Mouse (Mus musculus) midbrain, embryonic 13.5 days (tissue): ENCODE measurements at regions not wholly inside any gene's neighbourhood (a gene's known extent, or its start where the extent isn't known, plus 50 kb on each side); places are given as distances from the start of the nearest gene placed in this dataset.

Experiments
- ATAC-seq: fragments of 200-750 bp; cut with Nextera tagmentation; 2 replicates; pipeline ENCODE4 v1.8.0; 2017; ENCODE audit warnings: mild to moderate bottlenecking, moderate TSS enrichment, moderate library complexity
- H3K27ac ChIP-seq: fragments of 300-500 bp; sonication (generic); 2 replicates; pipeline ENCODE4 v1.5.1; 2015; ENCODE audit warnings: inconsistent platforms, mild to moderate bottlenecking, moderate library complexity
- H3K27me3 ChIP-seq: fragments of 300-500 bp; sonication (generic); 2 replicates; pipeline ENCODE4 v1.6.1; 2015; ENCODE audit warnings: mild to moderate bottlenecking, inconsistent platforms
- H3K36me3 ChIP-seq: fragments of 300-500 bp; sonication (generic); 2 replicates; pipeline ENCODE4 v1.6.1; 2015; ENCODE audit warnings: mild to moderate bottlenecking, inconsistent platforms
- H3K4me1 ChIP-seq: fragments of 300-500 bp; sonication (generic); replicated peaks from 2 replicates; pipeline ENCODE4 v1.6.1; 2015; ENCODE audit warnings: inconsistent platforms
- H3K4me2 ChIP-seq: fragments of 300-500 bp; sonication (generic); replicated peaks from 2 replicates; pipeline ENCODE4 v1.6.1; 2015; ENCODE audit warnings: moderate library complexity, mild to moderate bottlenecking, inconsistent platforms
- H3K4me3 ChIP-seq: fragments of 300-500 bp; sonication (generic); replicated peaks from 2 replicates; pipeline ENCODE4 v1.5.1; 2015; ENCODE audit warnings: mild to moderate bottlenecking, inconsistent platforms
- H3K9ac ChIP-seq: fragments of 300-500 bp; sonication (generic); replicated peaks from 2 replicates; pipeline ENCODE4 v1.6.1; 2015; ENCODE audit warnings: mild to moderate bottlenecking, inconsistent platforms
- H3K9me3 ChIP-seq: fragments of 300-500 bp; sonication (generic); 2 replicates; pipeline ENCODE4 v1.6.1; 2016; ENCODE audit warnings: mild to moderate bottlenecking, inconsistent platforms
- WGBS: fragments of 180-500 bp; shearing (Covaris S2); methylation state at CpG from one replicate; pipeline ENCODE4 v1.1.7; 2015; 5-methylcytosine and 5-hydroxymethylcytosine counted together

DNA sequence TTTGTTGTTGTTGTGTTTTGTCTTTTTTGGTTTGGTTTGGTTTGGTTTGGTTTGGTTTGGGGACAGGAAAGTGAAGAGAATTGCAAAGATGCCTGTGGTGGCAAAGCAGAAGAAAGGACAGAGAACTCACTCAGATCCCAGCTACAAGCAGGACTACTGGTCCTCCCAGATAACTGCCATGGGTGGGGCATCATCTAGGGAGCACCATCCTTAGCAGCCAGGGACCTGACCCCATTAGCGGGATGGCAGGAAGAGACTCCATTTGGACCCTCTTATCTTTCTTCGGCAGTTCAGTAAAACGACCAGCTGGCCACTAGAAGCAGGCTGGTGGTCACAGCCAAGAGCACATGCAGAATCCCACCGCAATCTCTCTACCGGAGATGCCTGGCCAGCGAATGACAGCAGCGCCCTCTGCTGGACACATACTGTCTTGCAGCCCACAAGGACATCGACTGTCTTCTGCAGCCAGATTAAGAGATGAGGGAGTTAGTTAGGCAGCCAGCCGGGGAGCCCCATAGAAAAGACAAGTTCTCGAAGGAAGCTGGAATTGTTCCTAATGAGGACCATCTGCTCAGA is 119.8 kb downstream of the Gm9195 start:
- no peak overlapping the region for H3K9ac ChIP-seq
- peak; percentile 79 for ATAC-seq
- WGBS: 6% methylated on average over 10 of the region's 10 CpGs
- H3K4me3 ChIP-seq: no peak overlapping the region
- H3K36me3 ChIP-seq: no peaks in the 10 kb centered on the region
- no peaks in the 10 kb centered on the region for H3K4me1 ChIP-seq
- H3K27me3 ChIP-seq: no peaks in the 10 kb centered on the region; the same call in 1 of the 2 replicates
- H3K9me3 ChIP-seq: no peaks in the 10 kb centered on the region
- no peak overlapping the region for H3K27ac ChIP-seq
- H3K4me2 ChIP-seq: peak overlapping the region; percentile 24; the same call in 1 of the 2 replicates

DNA sequence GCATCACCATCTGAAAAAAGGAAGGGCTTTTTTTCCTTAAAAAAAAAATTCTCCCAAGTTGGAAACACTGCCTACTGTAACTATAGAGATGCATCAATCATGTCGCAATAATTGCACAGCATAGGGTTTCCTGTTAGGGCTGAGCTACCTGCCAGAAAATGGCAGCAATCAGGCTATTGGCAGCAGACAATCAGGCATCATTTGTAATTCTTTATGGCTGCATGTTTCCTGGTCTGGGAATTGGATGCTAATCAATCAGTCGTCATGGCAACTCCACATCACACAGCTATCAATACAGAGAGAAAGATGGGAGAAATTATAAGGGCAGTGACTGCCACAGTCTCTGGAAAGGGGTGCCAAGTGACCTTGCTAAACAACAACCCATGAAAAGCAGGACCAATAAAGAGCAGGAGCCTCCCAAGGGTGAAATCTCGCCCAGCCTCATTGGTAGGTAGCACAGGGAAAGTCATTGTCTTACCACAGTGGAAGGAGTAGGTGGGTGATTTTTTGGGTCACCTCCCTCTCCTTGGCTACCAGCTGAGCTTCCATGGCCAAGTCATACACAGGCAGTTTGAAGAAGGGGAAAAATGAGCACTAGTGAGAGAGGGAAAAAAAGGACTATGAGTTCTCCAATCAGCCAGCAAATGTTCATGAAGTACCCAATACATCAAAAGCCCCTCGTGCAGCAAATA is 130.7 kb downstream of the Gm9195 start:
- H3K4me2 ChIP-seq: no peak overlapping the region
- H3K4me3 ChIP-seq: no peak overlapping the region
- H3K4me1 ChIP-seq: no peaks in the 10 kb centered on the region
- no peak overlapping the region for H3K9ac ChIP-seq
- no peaks in the 10 kb centered on the region for H3K27me3 ChIP-seq
- WGBS: 78% methylated on average over 4 of the region's 4 CpGs
- H3K36me3 ChIP-seq: no peaks in the 10 kb centered on the region
- no peak overlapping the region for H3K27ac ChIP-seq
- no peaks in the 10 kb centered on the region for H3K9me3 ChIP-seq
- ATAC-seq: no peak

DNA sequence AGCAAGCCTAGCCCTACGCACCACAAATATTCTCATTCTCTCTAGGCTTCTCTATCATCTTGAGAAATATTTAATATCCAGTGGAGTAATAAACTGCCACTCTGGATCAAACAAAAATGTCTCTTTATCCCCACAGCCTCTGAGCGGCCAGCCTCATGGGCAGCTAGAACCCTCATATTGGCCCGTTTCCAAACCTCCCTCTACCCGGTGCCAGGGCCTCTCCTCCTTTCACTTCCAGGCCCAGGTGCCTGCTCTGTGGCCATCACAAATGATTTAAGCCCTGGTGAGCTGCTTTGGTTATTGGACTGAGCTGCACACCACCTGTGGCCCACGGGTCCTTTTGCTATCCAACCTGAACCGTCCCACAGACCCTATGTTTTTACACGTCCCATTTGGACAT is 131.5 kb downstream of the Gm9195 start:
- Histone ChIP-seq H3K9ac (no peak overlapping the region), H3K4me3 (no peak overlapping the region), H3K27me3 (no peaks in the 10 kb centered on the region), H3K9me3 (no peaks in the 10 kb centered on the region), H3K27ac (no peak overlapping the region), H3K4me1 (no peaks in the 10 kb centered on the region), H3K36me3 (no peaks in the 10 kb centered on the region), H3K4me2 (no peak overlapping the region)
- ATAC-seq: no peak
- 88% methylated on average over 7 of the region's 7 CpGs for whole genome bisulfite sequencing

DNA sequence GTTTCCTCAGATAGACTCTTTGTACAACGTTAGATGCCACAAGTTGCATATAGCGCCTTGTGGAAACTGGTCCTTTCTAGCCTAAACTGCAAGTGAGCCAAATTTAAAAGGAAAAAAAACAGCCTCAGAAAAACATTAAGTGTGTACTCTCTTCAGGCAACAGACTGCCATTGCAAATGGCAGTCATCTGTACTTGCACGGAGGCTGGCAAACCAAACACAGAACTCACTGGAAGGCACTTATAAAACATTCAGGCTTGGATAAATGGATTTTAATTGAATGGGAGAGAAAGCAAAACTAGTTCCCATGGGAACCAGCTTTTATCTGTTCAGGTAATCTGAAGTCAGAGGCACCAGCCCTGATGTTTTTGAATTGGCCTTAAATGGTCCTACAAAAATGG is 133.7 kb downstream of the Gm9195 start:
- ATAC-seq: no peak
- H3K4me3 ChIP-seq: no peak overlapping the region
- H3K27ac ChIP-seq: no peak overlapping the region
- no peaks in the 10 kb centered on the region for H3K4me1 ChIP-seq
- no peaks in the 10 kb centered on the region for H3K9me3 ChIP-seq
- 88% methylated on average over 3 of the region's 3 CpGs for WGBS
- H3K9ac ChIP-seq: no peak overlapping the region
- H3K27me3 ChIP-seq: no peaks in the 10 kb centered on the region
- no peak overlapping the region for H3K4me2 ChIP-seq
- no peaks in the 10 kb centered on the region for H3K36me3 ChIP-seq

DNA sequence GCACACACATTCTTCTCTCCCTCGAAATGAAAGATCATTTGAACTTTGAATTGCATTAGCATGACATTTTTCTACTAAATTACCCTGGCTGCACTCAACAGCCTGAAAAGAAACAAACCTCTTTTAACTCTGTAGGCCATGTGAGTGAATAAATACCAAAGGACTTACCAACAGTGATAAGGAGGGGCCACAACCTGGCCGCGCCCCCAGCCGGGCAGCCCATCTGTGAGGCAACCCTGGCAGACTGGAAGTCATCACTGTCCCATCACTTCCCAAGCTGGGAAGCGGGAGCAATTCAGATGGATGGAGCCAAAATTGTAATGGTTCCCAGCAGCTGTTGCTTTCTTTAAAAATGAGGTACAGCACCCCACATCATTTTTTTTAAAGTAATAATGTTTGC is 149.5 kb downstream of the Gm9195 start:
- Histone ChIP-seq H3K4me2 (peak overlapping the region; percentile 13; the same call in 1 of the 2 replicates), H3K27ac (no peak overlapping the region), H3K9me3 (no peaks in the 10 kb centered on the region), H3K4me3 (no peak overlapping the region), H3K4me1 (peaks cover 10% of the 10 kb centered on the region), H3K9ac (no peak overlapping the region), H3K27me3 (no peaks in the 10 kb centered on the region), H3K36me3 (no peaks in the 10 kb centered on the region)
- 54% methylated on average over 5 of the region's 5 CpGs for WGBS
- no peak for ATAC-seq

DNA sequence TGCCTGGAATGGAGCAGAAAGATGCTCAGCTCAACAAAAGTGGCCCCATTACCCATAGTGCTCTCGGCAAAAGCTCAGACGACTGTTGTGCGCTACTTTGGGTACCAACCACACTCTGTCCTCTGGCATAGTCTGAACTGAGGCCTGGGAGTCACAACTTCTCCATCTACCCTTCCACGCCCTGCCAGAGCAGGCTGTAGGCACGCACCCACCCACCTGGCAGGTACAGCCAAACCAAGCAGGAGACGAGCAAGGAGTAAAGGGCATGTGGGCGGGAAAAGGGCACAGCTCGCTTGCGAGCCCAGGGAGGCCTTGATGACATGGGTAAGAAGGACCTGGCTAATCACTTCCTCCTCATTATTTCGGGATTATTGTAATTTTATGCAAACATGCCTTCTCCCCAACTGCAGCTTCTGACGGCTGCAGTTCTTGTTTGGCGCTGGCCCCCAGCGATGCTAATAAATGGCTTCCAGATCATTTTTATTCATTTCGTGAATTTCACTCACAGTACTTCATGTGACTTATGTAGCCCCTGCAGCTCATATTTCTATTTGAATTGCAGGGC is 150.0 kb downstream of the Gm9195 start:
- Histone ChIP-seq H3K4me3 (no peak overlapping the region), H3K9ac (no peak overlapping the region), H3K4me2 (peak overlapping the region; percentile 13; the same call in 1 of the 2 replicates), H3K36me3 (no peaks in the 10 kb centered on the region), H3K27ac (0 out of 2 replicates have a peak overlapping the region, but pooled peaks have one; percentile 7), H3K9me3 (no peaks in the 10 kb centered on the region), H3K4me1 (peaks cover 10% of the 10 kb centered on the region), H3K27me3 (no peaks in the 10 kb centered on the region)
- 52% methylated on average over 14 of the region's 14 CpGs for WGBS
- ATAC-seq: 0 out of 2 replicates have a peak, but pooled peaks have one; percentile 37

DNA sequence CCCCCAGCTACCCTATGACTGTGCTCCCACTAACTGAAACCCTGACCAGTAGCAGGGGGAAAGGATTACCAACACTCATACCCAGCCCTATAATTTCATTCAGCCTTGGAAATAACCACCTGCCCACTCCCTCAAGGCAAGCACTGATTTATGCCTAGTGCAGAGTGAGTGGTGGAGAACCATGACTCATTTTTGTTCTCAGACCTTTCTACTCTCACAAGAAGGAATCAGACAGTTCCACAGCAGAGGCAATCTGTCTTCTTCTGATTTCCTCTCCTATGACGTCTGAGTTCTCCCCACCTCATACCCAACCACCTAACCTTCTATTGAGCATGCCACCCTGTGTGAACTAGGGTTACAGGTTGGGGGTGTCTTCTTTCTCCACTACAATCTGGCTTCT is 153.6 kb downstream of the Gm9195 start:
- no peak for ATAC-seq
- H3K27ac ChIP-seq: no peak overlapping the region

DNA sequence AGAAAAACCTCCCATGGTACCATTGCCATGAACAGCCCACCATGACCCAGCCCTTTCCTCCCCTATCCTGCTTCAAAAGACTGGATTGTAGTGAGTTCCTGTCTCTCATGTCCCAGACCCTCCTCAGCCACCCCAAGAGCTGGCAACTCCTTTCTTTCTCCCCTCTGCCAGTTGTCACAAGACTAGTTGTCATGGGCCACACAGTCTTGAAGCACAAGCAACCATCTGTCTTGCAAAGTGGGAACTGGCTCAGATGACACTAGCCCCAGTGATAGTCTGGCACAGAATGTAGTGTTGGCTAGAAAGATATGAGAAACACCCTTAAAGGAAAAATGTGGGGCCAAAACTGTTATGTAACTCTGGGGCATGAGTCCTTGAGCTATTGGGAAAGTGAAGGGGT is 187.8 kb downstream of the Gm9195 start:
- Histone ChIP-seq H3K4me2 (no peak overlapping the region), H3K9me3 (no peaks in the 10 kb centered on the region), H3K4me1 (peaks cover 7% of the 10 kb centered on the region; the same call in 1 of the 2 replicates), H3K27me3 (no peaks in the 10 kb centered on the region), H3K9ac (no peak overlapping the region), H3K27ac (no peak overlapping the region), H3K4me3 (no peak overlapping the region), H3K36me3 (no peaks in the 10 kb centered on the region)
- ATAC-seq: no peak

More for the DNA sequence above, 153.6 kb downstream of the Gm9195 start:
- H3K9me3 ChIP-seq: no peaks in the 10 kb centered on the region
- peaks cover 10% of the 10 kb centered on the region for H3K4me1 ChIP-seq
- 90% methylated on average over 1 of the region's 1 CpGs for WGBS
- no peaks in the 10 kb centered on the region for H3K27me3 ChIP-seq
- no peak overlapping the region for H3K4me2 ChIP-seq
- H3K36me3 ChIP-seq: no peaks in the 10 kb centered on the region
- no peak overlapping the region for H3K9ac ChIP-seq
- no peak overlapping the region for H3K4me3 ChIP-seq

DNA sequence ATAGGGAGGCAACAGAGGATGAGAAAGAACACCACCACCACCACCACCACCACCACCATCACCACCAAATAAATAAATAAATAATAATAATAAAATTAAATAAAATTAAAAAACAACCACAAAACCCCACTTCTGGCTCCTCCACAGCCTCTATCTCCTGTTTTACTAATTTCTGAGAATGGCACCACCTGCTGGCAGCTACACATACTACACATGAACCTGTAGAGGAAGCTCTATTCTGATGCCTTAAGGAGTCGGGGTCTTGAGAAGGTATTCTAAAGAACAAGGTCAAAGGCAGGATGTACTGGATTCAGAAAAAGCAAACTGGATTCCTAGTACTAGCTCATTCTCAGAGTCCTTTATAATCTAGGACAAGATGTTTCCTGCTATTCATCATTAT is 191.6 kb downstream of the Gm9195 start:
- H3K4me3 ChIP-seq: no peak overlapping the region
- no peak overlapping the region for H3K9ac ChIP-seq
- H3K27ac ChIP-seq: no peak overlapping the region
- no peaks in the 10 kb centered on the region for H3K36me3 ChIP-seq
- H3K4me2 ChIP-seq: no peak overlapping the region
- H3K9me3 ChIP-seq: no peaks in the 10 kb centered on the region
- WGBS: 83% methylated on average over 1 of the region's 1 CpGs
- no peaks in the 10 kb centered on the region for H3K27me3 ChIP-seq
- no peak for ATAC-seq
- H3K4me1 ChIP-seq: peaks cover 6% of the 10 kb centered on the region; the same call in 1 of the 2 replicates

DNA sequence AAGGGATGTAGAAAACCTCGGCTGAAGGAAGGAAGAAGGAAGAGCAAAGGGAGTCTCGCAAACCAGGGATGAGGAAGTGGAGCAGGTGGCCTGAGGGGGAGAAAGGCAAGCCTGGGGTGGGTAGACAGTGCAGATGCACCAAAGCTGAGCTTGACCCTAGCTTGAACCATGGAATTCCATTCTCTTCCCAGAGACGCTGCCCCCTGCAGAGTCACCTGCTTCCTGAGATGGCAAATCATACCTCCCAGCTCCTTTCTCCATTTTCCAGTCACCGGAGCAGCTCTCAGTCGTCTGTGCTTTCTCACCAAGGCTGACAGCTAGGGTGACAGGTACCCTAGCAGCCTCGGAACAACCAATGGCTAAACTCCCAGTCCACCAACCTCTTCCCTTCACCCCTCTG is 197.0 kb downstream of the Gm9195 start:
- H3K27ac ChIP-seq: no peak overlapping the region
- H3K27me3 ChIP-seq: no peaks in the 10 kb centered on the region
- H3K36me3 ChIP-seq: no peaks in the 10 kb centered on the region
- no peak for ATAC-seq
- WGBS: 46% methylated on average over 6 of the region's 6 CpGs
- H3K4me1 ChIP-seq: peaks cover 12% of the 10 kb centered on the region; the same call in 1 of the 2 replicates
- H3K9me3 ChIP-seq: no peaks in the 10 kb centered on the region
- H3K4me3 ChIP-seq: no peak overlapping the region
- H3K9ac ChIP-seq: no peak overlapping the region; the same call in 1 of the 2 replicates
- 0 out of 2 replicates have a peak overlapping the region, but pooled peaks have one; percentile 24 for H3K4me2 ChIP-seq

DNA sequence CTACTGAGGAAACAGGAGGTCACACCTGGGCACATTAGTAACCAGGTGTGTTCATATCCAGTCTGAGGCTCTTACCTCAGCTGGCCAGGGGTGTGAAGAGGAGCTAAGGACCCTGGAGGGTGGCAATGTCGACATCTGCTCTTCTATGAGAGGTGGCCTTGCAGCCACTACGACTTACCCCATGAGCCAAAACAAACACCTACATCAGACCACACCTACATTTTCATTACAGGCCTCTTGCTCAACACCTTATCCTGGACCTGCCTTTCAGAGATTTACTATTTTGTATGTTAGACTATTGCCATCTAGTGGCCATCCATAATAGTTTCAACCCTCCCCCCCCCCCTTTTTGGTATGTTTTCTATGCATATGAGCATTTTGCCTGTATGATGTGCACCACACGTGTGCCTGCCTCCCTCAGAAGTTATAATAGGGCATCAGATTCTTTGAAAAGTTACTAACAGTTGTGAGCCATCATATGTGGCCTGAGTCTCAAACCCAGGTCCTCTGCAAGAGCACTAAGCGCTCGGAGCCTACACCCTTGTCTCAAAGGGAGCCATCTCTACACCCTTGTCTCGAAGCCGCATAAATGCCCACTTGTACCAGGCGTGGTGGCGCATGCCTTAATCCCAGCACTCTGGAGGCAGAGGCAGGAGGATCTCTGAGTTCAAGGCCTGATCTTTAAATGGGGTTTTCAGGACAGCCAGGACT is 197.8 kb downstream of the Gm9195 start:
- no peak overlapping the region for H3K4me2 ChIP-seq
- ATAC-seq: peak; percentile 64
- no peak overlapping the region for H3K4me3 ChIP-seq
- H3K4me1 ChIP-seq: peaks cover 12% of the 10 kb centered on the region; the same call in 1 of the 2 replicates
- 66% methylated on average over 9 of the region's 9 CpGs for WGBS
- no peaks in the 10 kb centered on the region for H3K27me3 ChIP-seq
- no peak overlapping the region for H3K27ac ChIP-seq
- H3K9me3 ChIP-seq: no peaks in the 10 kb centered on the region
- no peak overlapping the region for H3K9ac ChIP-seq
- no peaks in the 10 kb centered on the region for H3K36me3 ChIP-seq
